Mouse (Mus musculus): ENCODE measurements at regions not wholly inside any gene's neighbourhood (a gene's known extent, or its start where the extent isn't known, plus 50 kb on each side); places are given as distances from the start of the nearest gene placed in this dataset.

DNA sequence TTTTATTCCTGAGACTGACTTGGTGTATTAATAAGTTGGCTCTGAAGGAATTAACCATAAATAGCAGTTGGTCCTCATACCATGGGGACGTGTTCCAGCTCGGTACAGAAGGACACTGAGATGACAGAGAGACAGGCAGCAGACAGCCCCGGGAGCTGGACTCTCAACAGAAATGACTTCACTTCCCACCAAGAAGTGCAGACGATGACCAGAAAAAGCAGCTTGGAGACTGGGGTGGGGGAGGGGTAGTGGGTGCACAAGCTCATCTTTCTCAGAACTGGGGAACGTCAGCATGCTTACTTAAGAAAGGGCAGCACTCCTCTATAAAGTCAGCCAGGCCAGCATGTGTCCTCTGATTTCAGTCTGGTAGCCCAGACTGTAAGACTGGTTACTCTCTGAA is 518.9 kb downstream of the Fam19a5 start:
- H3K9ac ChIP-seq (ENCODE audit: control insufficient read depth, low read depth, low read length, poor library complexity, severe bottlenecking) = no peak overlapping the region
- no peaks in the 10 kb centered on the region for H3K36me3 ChIP-seq (ENCODE audit: control insufficient read depth in 1 of 2, insufficient read depth in 2 of 2, low read length in 2 of 2)
- DNase-seq (ENCODE audit: low read depth, low spot score) = no peak
- H3K27me3 ChIP-seq (ENCODE audit: control insufficient read depth in 1 of 2, insufficient read depth in 2 of 2, low read length in 2 of 2) = no peaks in the 10 kb centered on the region
- H3K79me2 ChIP-seq (ENCODE audit: control insufficient read depth, insufficient read depth, low read length, poor library complexity) = no peaks in the 10 kb centered on the region
- H3K4me1 ChIP-seq (ENCODE audit: control insufficient read depth in 1 of 2, insufficient read depth in 2 of 2, low read length in 2 of 2) = no peaks in the 10 kb centered on the region
- H3K4me3 ChIP-seq (ENCODE audit: control insufficient read depth in 1 of 2, insufficient read depth in 1 of 2, low read depth in 2 of 2, low read length in 2 of 2) = no peak overlapping the region
- TF ChIP-seq UBTF (IDR thresholded peaks at IDR 0.05; ENCODE audit: borderline replicate concordance, insufficient read depth, low read depth, low read length) (no peak), CTCF (IDR thresholded peaks at IDR 0.05 in 2 of 3, conservative IDR thresholded peaks at IDR 0.05 in 1 of 3; ENCODE audit: control insufficient read depth in 1 of 3, insufficient read depth in 1 of 3, low read depth in 2 of 3, low read length in 3 of 3, poor library complexity in 1 of 3, severe bottlenecking in 1 of 3) (no peak)
- H3K27ac ChIP-seq (ENCODE audit: control insufficient read depth, low read depth, low read length) = no peak overlapping the region
- no peaks in the 10 kb centered on the region for H3K9me3 ChIP-seq (replicated peaks; ENCODE audit: insufficient read depth, low read length)

DNA sequence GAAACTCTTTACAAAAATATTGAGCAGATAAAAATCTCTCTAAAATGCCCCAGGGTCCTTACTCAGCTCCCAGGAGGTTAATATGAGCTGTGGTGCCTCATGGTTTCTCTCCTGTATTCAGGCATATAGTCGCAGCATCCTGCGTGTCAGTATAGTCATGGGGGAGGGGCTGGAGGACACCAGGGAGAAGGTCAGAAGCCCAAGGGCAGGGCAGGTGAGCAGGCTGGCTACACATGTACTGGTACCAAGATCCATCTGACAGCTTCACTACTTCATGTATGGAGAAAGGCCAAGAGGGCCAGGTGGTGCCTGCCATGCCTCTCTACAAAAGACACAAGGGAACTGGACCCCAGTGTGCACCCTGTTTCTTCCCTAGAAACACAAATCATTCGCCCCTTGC is 524.4 kb downstream of the Fam19a5 start:
- Histone ChIP-seq H3K4me3 (ENCODE audit: control insufficient read depth in 1 of 2, insufficient read depth in 1 of 2, low read depth in 2 of 2, low read length in 2 of 2) (no peak overlapping the region), H3K9me3 (replicated peaks; ENCODE audit: insufficient read depth, low read length) (no peaks in the 10 kb centered on the region), H3K4me1 (ENCODE audit: control insufficient read depth in 1 of 2, insufficient read depth in 2 of 2, low read length in 2 of 2) (no peaks in the 10 kb centered on the region), H3K27me3 (ENCODE audit: control insufficient read depth in 1 of 2, insufficient read depth in 2 of 2, low read length in 2 of 2) (no peaks in the 10 kb centered on the region), H3K9ac (ENCODE audit: control insufficient read depth, low read depth, low read length, poor library complexity, severe bottlenecking) (no peak overlapping the region), H3K27ac (ENCODE audit: control insufficient read depth, low read depth, low read length) (no peak overlapping the region), H3K79me2 (ENCODE audit: control insufficient read depth, insufficient read depth, low read length, poor library complexity) (no peaks in the 10 kb centered on the region), H3K36me3 (ENCODE audit: control insufficient read depth in 1 of 2, insufficient read depth in 2 of 2, low read length in 2 of 2) (no peaks in the 10 kb centered on the region)
- no peak for DNase-seq (ENCODE audit: low read depth, low spot score)
- TF ChIP-seq CHD2 (IDR thresholded peaks at IDR 0.05; ENCODE audit: low read length) (no peak), MXI1 (IDR thresholded peaks at IDR 0.05; ENCODE audit: low read depth, low read length) (no peak), JUND (IDR thresholded peaks at IDR 0.05; ENCODE audit: low read depth, low read length) (no peak), ZNF384 (IDR thresholded peaks at IDR 0.05; ENCODE audit: low read depth, low read length) (no peak), TBP (IDR thresholded peaks at IDR 0.05; ENCODE audit: low read depth, low read length) (no peak), POLR2A (IDR thresholded peaks at IDR 0.05; ENCODE audit: control insufficient read depth in 1 of 2, insufficient read depth in 1 of 2, low read depth in 1 of 2, low read length in 2 of 2, poor library complexity in 1 of 2) (no peak), MAX (IDR thresholded peaks at IDR 0.05; ENCODE audit: low read length) (no peak), TCF12 (IDR thresholded peaks at IDR 0.05; ENCODE audit: low read depth, low read length) (no peak), ZMIZ1 (IDR thresholded peaks at IDR 0.05; ENCODE audit: low read depth, low read length) (no peak), SMC3 (IDR thresholded peaks at IDR 0.05; ENCODE audit: low read depth, low read length) (no peak), ETS1 (IDR thresholded peaks at IDR 0.05; ENCODE audit: low read depth, low read length) (no peak), USF2 (IDR thresholded peaks at IDR 0.05; ENCODE audit: borderline replicate concordance in 1 of 2, insufficient read depth in 1 of 2, low read depth in 1 of 2, low read length in 2 of 2) (no peak), E2F4 (IDR thresholded peaks at IDR 0.05; ENCODE audit: borderline replicate concordance, low read depth, low read length) (no peak)

DNA sequence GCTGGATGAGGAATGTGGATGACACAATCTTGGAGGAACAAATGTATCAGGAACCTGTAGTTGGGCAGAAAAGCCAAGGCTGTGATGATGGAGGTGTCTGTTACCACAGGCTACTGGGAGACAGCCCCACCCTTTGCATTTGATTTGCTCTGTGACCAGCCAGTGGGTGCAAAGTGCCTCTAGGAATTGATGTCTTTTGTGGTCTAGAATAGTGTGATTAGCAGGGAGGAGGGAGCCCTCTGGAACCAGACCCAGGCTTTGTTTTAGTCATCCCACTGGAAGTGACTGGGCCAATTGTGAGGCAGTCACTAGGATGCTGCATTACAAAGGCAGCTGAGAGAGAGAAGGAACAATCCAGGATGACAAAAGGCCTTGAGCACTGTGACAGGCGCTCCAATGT is 527.4 kb upstream of the Zdhhc25 start:
- Histone ChIP-seq H3K27me3 (ENCODE audit: control insufficient read depth in 1 of 2, insufficient read depth in 2 of 2, low read length in 2 of 2) (no peaks in the 10 kb centered on the region), H3K4me3 (ENCODE audit: control insufficient read depth in 1 of 2, insufficient read depth in 1 of 2, low read depth in 2 of 2, low read length in 2 of 2) (no peak overlapping the region), H3K9ac (ENCODE audit: control insufficient read depth, low read depth, low read length, poor library complexity, severe bottlenecking) (no peak overlapping the region), H3K36me3 (ENCODE audit: control insufficient read depth in 1 of 2, insufficient read depth in 2 of 2, low read length in 2 of 2) (no peaks in the 10 kb centered on the region), H3K9me3 (replicated peaks; ENCODE audit: insufficient read depth, low read length) (no peaks in the 10 kb centered on the region), H3K27ac (ENCODE audit: control insufficient read depth, low read depth, low read length) (no peak overlapping the region), H3K4me1 (ENCODE audit: control insufficient read depth in 1 of 2, insufficient read depth in 2 of 2, low read length in 2 of 2) (no peaks in the 10 kb centered on the region), H3K79me2 (ENCODE audit: control insufficient read depth, insufficient read depth, low read length, poor library complexity) (no peaks in the 10 kb centered on the region)
- DNase-seq (ENCODE audit: low read depth, low spot score) = no peak
- no peak for TF ChIP-seq HCFC1 (IDR thresholded peaks at IDR 0.05; ENCODE audit: low read depth, low read length)
- TF ChIP-seq SIN3A (IDR thresholded peaks at IDR 0.05; ENCODE audit: low read length) = no peak
- TF ChIP-seq POLR2A (IDR thresholded peaks at IDR 0.05; ENCODE audit: control insufficient read depth in 1 of 2, insufficient read depth in 1 of 2, low read depth in 1 of 2, low read length in 2 of 2, poor library complexity in 1 of 2) = no peak
- no peak for TF ChIP-seq EP300 (IDR thresholded peaks at IDR 0.05; ENCODE audit: low read depth in 1 of 2, low read length in 2 of 2)
- no peak for TF ChIP-seq TBP (IDR thresholded peaks at IDR 0.05; ENCODE audit: low read depth, low read length)
- TF ChIP-seq GABPA (IDR thresholded peaks at IDR 0.05; ENCODE audit: low read depth, low read length) = no peak
- no peak for TF ChIP-seq SMC3 (IDR thresholded peaks at IDR 0.05; ENCODE audit: low read depth, low read length)
- TF ChIP-seq NRF1 (IDR thresholded peaks at IDR 0.05; ENCODE audit: insufficient read depth, low read depth, low read length, poor library complexity, severe bottlenecking) = no peak
- no peak for TF ChIP-seq TAL1 (IDR thresholded peaks at IDR 0.05; ENCODE audit: low read length)
- no peak for TF ChIP-seq GATA1 (IDR thresholded peaks at IDR 0.05; ENCODE audit: low read depth, low read length)
- no peak for TF ChIP-seq ZNF384 (IDR thresholded peaks at IDR 0.05; ENCODE audit: low read depth, low read length)
- TF ChIP-seq MXI1 (IDR thresholded peaks at IDR 0.05; ENCODE audit: low read depth, low read length) = no peak
- TF ChIP-seq ZMIZ1 (IDR thresholded peaks at IDR 0.05; ENCODE audit: low read depth, low read length) = no peak
- no peak for TF ChIP-seq JUND (IDR thresholded peaks at IDR 0.05; ENCODE audit: low read depth, low read length)
- TF ChIP-seq USF2 (IDR thresholded peaks at IDR 0.05; ENCODE audit: borderline replicate concordance in 1 of 2, insufficient read depth in 1 of 2, low read depth in 1 of 2, low read length in 2 of 2) = no peak
- TF ChIP-seq NELFE (IDR thresholded peaks at IDR 0.05; ENCODE audit: low read depth, low read length) = no peak
- TF ChIP-seq MYC (IDR thresholded peaks at IDR 0.05; ENCODE audit: low read depth, low read length) = no peak
- no peak for TF ChIP-seq ETS1 (IDR thresholded peaks at IDR 0.05; ENCODE audit: low read depth, low read length)
- TF ChIP-seq TCF12 (IDR thresholded peaks at IDR 0.05; ENCODE audit: low read depth, low read length) = no peak
- TF ChIP-seq RAD21 (IDR thresholded peaks at IDR 0.05; ENCODE audit: low read depth, low read length) = no peak
